Mouse (Mus musculus): Measurements from ENCODE around the gene Crnkl1.
"Not testable (repeated sequence)": the region's sequence is repeated elsewhere in the genome, so short reads cannot be mapped to it uniquely, and the experiment has no call there.

The Crnkl1 gene

GRCm38 (mm10) chr2:145920941-145921650, 13.7 kb downstream of the Crnkl1 start:
- no peak for DNase-seq (ENCODE audit: low read depth, low spot score)

GRCm38 (mm10) chr2:145905884-145906283, 28.9 kb downstream of the Crnkl1 start:
- not testable (repeated sequence) for DNase-seq (ENCODE audit: low read depth, low spot score)

- no peak for DNase-seq (ENCODE audit: low read depth, low spot score)
Observed at GRCm38 (mm10) chr2:145905156-145905555, 29.7 kb downstream of the Crnkl1 start.

GRCm38 (mm10) chr2:145903983-145904616, 30.7 kb downstream of the Crnkl1 start:
- no peak for DNase-seq (ENCODE audit: low read depth, low spot score)

- peak; percentile 83 for DNase-seq (ENCODE audit: low read depth, low spot score)
Observed at GRCm38 (mm10) chr2:145903061-145903901, 31.5 kb downstream of the Crnkl1 start.

GRCm38 (mm10) chr2:145901861-145902260, 33.0 kb downstream of the Crnkl1 start, which contains the start of gene Naa20:
Gene Naa20, plus strand, starts transcription at chr2:145902099.
- DNase-seq (ENCODE audit: low read depth, low spot score) = no peak

- not testable (repeated sequence) for DNase-seq (ENCODE audit: low read depth, low spot score)
Observed at GRCm38 (mm10) chr2:145900318-145900717, 34.5 kb downstream of the Crnkl1 start.

GRCm38 (mm10) chr2:145898106-145898505, 36.7 kb downstream of the Crnkl1 start:
- no peak for DNase-seq (ENCODE audit: low read depth, low spot score)

- DNase-seq (ENCODE audit: low read depth, low spot score) = no peak
Observed at GRCm38 (mm10) chr2:145893756-145894155, 41.1 kb downstream of the Crnkl1 start.

GRCm38 (mm10) chr2:145890571-145890970, 44.2 kb downstream of the Crnkl1 start:
- DNase-seq (ENCODE audit: low read depth, low spot score) = no peak

- no peak for DNase-seq (ENCODE audit: low read depth, low spot score)
Observed at GRCm38 (mm10) chr2:145888766-145889480, 45.9 kb downstream of the Crnkl1 start.

GRCm38 (mm10) chr2:145887937-145888765, 46.7 kb downstream of the Crnkl1 start:
- DNase-seq (ENCODE audit: low read depth, low spot score) = no peak

GRCm38 (mm10) chr2:145884913-145885785, 49.7 kb downstream of the Crnkl1 start:
- DNase-seq (ENCODE audit: low read depth, low spot score) = no peak

- no peak for DNase-seq (ENCODE audit: low read depth, low spot score)
Observed at GRCm38 (mm10) chr2:145884036-145884912, 50.5 kb downstream of the Crnkl1 start.

- no peak for DNase-seq (ENCODE audit: low read depth, low spot score)
Observed at GRCm38 (mm10) chr2:145882398-145882797, 52.4 kb downstream of the Crnkl1 start.

- no peak for DNase-seq (ENCODE audit: low read depth, low spot score)
Observed at GRCm38 (mm10) chr2:145881932-145882331, 52.9 kb downstream of the Crnkl1 start.

GRCm38 (mm10) chr2:145880887-145881747, 53.7 kb downstream of the Crnkl1 start:
- no peak for DNase-seq (ENCODE audit: low read depth, low spot score)

- DNase-seq (ENCODE audit: low read depth, low spot score) = no peak
Observed at GRCm38 (mm10) chr2:145877191-145877590, 57.6 kb downstream of the Crnkl1 start.

Measured in retina, postnatal 7 days (tissue).